Mouse (Mus musculus) Muller cell, postnatal 12 days (primary cell): ENCODE data around the gene Arhgap8.
"Not testable (repeated sequence)": the region's sequence is repeated elsewhere in the genome, so short reads cannot be mapped to it uniquely, and the experiment has no call there.

ENCODE experiments used
- DNase-seq: peaks from one replicate; pipeline ENCODE4 v3.0.0-alpha.2; 2015; ENCODE audit errors: inconsistent ontology term

Arhgap8 gene

DNA sequence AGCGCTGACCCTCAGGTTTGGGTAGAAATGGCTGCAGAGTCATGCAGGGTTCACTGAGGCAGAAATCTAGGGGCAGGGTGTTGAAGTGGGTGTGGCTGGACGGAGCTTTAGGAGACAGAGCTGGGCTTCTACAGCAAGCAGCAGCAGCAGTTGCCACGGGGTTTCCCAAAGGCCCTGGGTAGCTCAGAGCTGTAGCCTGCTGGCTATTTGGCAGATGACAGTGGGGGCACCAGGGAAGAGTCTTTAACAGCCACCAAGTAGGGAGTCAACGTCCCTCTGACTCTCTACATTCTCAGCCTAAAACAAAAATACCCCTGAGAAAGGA is 12.5 kb downstream of the Arhgap8 start:
- no peak for DNase-seq

DNA sequence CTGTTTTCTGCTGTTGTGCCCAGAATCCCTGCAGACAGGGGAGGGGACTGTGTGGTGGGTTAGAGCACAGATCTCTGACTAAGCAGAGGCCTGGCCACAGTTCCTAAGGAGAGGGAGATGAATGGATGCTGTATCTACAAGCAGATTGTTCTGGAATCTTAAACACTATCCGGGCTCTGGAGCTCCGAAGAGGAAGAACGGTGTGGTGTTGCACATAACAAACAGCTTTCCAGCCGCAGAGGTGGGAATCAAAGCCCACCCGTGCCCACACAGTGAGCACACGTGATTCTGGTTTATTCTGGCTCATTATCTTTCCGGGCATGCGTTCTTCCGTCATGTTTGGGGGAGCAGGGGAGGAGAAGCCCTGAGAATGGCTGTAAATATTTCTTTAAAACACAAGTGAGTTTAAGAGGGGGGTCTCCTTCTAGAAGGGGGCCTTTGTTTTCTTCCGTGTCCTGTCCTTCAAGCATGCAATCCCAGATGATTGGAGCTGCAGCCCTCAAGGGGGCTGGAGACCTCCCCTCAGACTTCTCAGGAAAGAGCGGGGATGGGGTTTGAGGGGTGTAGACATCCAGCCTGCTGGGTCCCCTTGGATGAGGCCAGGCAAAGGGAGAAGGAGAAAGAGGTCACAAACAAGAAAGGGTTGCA is 16.6 kb downstream of the Arhgap8 start:
- no peak for DNase-seq

DNA sequence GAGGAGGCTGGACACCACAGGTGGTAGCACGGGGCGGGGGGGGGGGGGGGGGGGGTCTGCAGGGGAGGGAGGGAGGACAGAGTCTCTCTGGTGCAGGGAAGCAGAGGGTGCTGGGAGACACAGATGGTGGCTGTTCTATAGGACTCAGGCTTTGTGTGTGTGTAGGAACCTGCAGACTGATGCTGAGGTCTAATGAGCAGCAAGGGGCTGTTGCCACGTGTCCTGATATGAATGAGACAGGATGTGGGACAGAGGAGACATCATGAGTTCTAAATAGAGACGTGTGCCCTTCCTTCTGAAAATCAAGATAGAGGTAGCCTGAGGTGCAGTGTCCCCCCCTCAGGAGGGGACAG is 17.1 kb downstream of the Arhgap8 start:
- no peak for DNase-seq

DNA sequence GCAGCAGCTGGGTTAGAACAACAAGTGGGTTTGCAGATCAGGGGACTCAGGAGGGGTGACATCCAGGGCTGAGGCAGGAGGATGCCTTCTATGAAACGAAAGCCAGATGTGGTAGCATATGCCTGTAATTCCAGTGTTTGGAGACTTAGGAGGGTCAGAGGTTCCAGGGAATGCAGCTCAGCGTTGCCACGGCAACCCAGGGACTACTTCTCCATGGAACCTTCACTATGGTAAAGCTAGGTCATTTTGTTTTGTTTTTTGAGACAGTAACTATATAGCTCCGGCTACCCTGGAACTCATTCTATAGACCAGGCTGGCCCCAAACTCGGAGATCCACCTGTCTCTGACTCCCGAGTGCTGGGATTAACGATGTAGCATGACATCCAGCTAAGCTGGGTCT is 18.4 kb downstream of the Arhgap8 start:
- DNase-seq, result no peak

DNA sequence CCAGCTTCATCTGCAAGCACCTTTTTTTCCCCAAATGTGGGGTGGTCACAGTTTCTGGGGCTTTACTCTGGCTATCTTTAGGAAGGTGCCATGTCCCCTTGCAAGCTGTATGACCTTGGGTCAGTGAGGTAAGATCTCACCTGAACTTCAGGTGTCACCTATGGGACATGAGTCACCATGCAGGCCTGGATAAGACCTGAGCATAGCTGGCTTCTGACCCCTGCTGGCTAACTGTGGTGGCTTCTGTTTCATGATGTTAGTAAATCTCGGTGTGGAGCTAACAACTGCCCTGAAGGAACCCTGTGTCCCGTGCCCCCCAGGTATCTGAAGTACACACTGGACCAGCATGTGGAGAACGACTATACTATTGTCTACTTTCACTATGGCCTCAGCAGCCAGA is 21.7 kb downstream of the Arhgap8 start:
- DNase-seq, result no peak

DNA sequence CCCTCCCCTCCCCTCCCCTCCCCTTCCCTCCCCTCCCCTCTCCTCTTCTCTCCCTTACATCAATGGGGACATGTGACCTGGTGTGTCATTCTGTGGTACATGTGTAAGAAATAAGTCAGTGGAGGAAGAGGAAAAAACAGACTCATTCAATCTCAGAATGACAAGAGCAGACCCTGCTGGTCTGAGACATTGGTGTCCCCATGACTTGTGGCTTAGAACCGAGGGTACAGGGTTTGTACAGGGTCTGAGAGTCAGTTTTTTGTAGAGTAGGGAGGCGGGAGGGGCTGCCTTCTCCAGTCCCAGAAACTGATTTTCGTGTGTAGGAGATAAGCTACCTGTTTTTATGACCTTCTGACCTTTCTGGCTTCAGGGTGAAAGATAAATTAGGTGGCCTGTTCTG is 23.5 kb downstream of the Arhgap8 start:
- no peak for DNase-seq

DNA sequence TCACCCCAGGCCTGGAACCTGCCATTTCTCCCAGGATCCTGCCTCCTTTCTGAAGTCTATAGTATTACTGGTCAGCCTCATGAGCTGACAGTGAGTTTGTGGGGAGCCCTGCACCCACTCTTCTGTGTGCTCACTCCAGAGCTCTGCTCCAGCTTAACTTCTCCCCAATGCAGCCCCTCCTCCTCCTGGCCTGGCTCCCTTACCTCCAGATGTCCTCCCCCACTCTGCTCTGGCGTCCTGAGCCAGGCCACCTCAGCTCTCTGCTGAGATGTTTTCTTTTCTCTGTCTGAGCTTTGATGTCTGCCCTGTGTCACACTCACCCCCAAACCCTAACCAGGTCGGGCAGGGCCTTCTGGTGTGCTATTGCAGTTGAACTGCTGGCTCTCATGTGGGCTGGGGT is 24.5 kb downstream of the Arhgap8 start:
- DNase-seq, result no peak

DNA sequence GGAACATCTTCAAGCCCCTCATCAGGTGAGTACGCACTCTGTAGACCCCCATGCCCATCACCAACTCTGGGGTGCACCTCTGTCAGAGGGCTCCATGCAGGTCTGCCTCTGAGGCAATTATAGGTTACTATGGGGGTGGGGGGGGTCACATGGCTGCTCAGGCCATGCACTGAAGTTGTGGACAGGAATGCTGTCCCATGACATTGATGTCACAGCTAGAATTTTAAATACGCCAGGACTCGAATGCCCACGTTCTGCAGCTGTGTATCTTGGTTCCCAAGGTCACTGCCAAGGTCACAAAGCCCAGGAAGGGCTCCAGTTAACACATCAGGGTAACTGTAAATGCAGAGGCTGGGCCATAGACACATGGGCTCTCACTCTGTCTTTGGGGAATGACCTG is 26.0 kb downstream of the Arhgap8 start:
- DNase-seq, result no peak

DNA sequence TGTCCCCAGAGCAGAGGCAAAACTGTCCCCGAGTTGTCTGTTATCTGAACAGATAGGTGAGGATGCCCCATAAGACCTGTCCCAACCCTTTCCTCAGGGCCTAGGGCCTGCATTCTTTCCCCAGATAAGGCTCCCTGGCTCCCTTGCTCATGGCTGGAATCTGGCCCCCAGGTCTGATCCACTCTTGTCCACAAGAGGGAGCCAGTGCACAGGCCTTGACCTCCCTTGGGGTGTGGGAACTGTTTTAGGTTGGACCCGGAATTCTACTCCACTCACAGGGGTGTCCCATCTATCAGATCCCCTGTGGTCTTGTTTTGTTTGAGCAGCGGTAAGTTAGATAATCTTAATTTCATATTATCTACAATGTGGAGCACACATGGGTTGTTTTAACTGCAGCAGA is 35.1 kb downstream of the Arhgap8 start:
- DNase-seq, result peak; percentile 67

DNA sequence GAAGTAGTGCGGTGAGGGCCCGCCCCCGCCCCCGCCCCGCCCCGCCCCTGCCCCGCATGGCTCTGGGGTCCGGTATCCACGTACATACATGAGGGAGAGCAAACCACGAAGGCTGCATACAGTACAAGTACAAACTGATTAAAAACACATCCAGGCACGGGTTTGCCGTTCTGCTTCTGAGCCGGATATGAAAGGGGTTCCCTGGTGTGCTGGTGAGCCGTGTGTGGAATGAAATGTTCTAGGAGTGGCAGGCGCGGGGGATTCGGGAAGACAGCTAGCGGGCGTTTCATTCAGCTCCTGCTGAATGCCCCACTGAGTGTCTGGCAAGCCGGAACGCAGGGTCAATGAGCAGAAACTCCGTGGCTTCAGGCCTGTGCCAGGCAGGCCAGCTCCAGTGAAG is 36.6 kb downstream of the Arhgap8 start:
- DNase-seq, result peak; percentile 48

DNA sequence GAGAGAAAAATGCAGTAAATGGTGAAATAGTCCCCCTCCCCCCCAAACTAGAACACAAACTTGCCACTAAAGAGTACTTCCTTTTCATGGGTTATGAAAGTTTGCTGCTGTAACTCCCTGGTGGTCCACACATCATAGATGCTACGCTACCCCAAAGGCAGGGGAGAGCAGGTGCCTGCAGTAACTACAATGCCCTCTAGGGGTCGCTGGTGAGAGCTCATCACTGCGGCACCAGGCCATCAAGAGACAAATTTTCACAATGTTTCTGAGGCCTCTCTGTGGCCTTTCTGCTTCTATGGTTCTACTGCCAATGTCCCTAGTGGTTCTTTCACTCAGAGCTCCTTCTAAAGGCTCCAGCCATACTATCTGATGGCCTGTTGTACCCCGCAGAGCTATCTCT is 38.6 kb downstream of the Arhgap8 start:
- no peak for DNase-seq

DNA sequence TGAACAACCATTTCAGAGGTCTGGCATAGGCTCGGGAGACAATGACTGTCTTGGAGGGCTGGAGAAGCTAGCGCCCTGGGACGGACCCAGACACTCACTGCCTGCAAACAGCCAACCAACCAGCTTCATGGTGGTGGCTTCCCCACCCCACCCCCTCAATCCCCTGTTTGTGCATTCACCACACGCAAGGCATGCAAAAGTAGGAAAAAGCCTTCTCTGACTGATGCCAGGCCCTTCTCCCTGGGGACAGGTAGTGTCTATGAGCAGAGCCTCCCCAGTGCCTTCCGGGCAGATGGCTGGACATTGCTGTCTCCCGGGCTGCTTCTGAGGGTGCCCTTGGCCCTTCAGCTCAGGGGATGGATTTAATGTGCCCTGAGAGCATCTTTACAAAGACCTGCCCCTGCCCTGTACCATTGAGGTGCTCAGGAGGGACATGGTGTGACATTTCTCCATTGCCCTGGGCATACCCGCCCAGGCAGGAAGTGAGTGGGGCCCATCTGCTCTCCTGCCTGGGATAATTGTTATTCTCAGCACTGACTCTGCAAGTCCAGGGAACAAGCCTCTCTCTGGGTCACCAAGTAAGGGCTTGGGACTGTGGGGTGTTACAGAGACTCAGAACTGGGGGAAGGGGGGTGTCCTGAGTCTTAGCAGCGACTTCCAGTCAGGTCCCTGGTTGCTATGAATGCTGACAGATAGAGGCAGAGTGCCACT is 43.0 kb downstream of the Arhgap8 start:
- no peak for DNase-seq

DNA sequence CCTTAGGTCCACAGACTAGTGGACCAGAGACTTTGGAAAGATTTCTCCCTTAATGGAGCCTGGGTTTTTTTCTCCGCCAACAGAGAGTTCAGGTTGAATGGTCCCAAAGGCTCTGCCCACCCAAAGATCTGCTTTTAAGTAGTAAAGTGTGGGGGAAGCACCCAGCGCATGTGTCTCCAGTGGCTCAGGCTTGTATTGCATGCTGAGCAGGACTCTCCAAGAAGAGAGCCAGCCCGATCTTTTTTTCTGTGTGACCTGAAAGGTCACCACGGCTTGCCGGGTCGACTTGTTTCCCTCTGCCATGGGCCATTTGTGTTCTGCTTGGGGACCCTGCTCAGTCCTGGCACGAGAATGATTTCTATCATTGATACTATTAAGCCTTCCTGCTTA is 43.6 kb downstream of the Arhgap8 start:
- no peak for DNase-seq

DNA sequence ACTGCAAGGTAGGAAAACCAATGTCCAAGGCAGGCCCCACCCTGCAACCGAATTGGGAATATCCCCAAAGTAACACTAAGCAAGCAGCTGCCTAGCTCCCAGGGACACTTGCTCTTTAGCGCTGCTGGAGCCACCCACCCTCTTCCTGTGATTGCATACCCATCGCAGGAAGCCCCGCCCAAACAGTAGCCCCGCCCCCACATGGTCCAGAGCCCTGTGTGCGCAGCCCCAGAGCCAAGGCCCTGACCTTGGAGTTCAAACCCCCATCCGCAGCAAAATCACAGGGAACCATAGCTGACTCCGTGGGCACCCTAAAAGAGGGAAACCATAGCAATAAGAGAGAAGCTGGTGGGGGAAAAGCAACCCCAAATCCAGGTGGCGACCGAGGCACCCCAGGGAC is 46.8 kb downstream of the Arhgap8 start:
- no peak for DNase-seq

DNA sequence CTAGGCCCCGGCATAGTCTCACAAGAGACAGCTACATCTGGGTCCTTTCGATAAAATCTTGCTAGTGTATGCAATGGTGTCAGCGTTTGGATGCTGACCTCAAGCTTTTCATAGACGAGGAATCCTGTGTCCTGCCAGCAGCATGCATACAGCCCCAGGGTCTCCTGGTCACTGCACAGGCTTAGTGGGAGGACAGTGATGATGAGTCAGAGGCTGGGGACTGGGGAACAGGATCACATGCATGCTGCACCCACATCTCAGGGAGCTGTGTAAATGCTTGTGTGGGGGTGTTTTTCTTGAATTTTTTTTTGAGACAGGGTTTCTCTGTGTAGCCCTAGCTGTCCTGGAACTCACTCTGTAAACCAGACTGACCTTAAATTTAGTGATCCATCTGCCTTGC is 48.7 kb downstream of the Arhgap8 start:
- not testable (repeated sequence) for DNase-seq

DNA sequence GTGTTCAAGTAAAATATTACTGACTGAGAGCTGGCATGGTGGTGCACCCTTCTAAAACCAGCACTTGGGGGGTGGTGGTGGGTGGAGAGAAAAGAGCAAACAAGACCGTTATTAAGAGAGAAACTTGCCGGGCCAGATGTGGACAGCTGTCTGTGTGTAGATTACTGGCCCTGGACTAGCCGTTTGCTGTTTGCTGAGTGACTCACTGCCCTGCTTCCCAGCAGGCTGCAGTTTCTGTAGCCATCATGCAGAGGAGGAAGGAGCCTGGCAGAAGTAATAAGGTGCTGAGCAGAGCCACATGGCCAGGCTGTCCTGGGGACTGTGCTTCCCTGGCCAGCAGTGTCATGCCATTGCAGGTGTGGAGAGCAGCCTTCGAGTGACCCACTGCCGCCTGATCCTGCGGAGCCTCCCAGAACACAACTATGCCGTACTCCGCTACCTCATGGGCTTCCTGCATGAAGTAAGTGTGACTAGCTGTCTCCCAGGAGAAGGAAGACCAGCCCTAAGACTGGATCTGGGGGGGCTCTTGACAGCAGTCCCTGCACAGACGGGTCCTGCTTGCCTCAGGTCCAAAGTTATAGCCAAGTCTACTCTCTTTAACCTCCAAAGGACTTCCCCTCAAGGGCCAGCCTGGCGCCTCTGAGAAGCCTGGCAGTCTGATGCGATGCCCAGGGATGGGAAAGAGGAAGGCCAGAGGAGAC is 49.9 kb downstream of the Arhgap8 start:
- DNase-seq, result no peak

DNA sequence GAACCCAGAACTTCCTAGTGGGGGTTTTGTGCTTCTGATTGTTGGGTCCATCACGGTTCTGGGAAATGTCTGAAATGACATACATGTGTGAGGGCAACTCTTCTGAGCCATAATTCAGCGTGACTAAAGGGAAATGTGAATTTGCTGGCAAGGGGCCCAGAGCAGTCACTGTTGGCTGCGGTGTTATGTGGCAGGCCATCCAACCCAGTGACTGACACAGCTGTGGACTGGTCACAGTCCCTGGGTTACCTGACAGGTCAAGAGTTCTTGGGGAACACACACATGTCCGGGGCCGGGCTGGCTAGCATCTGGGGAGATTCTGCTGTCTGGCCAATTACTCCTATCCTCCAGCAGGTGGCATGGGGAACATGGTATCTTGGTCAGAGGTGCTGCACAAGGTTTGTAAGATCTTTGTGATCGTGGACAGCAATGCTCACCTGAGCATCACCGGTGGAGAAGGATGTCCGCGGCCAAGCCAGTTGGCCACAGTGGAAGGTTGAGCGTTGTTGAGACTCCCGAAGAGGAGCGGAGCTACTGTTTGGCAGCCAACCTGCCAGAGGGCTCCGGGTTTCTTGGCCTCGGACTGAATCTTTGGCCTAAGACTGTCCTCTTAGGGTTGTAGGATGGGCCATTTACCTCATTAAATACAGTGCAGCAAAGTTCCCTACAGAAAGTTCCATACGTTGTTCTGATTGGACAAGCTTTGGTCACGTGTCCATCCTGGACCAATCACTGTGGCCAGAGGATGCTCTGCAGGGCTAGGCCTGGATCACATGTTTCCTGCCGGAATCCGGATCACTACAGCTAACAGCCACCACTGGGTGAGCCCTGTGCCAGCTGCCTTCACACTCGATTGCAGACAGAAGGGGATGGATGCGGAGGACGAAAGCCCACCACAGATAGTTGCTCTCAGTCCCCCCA is 52.6 kb downstream of the Arhgap8 start:
- DNase-seq, result no peak

DNA sequence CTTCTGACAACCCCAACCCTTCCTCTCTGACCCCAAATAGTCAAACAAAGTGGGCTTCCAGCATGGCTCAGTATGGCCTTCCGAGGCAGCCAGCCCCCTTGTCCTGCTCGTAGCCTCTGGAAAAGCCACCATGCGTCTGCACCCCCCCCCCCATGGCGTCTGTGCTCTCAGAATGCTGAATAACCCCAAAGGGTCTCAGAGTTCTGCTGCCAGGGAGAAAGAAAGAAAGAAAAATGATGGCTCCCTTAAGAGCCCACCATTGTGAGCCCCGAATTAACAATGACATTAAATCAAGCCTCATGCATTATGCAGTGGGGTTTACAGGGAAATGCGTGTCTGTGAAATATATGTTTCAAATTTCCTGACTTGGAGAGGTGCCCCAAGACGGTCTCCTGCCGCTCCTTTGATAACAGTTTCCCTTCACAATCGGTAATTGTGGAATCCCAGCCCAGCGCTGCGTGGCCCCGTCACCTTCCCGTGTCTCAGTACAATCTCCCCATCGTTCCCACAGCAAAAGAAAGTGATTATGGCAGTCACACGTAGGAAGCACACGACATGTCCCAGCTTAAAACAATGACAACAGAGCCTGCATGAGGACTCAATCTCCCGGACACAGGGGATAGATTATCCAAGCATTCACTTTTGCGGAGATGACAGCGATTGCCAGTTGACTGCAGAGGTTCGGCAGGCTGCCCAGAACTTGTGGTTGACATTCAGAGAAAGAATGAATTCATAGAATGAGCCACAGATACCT is 55.7 kb downstream of the Arhgap8 start:
- DNase-seq, result peak; percentile 51

DNA sequence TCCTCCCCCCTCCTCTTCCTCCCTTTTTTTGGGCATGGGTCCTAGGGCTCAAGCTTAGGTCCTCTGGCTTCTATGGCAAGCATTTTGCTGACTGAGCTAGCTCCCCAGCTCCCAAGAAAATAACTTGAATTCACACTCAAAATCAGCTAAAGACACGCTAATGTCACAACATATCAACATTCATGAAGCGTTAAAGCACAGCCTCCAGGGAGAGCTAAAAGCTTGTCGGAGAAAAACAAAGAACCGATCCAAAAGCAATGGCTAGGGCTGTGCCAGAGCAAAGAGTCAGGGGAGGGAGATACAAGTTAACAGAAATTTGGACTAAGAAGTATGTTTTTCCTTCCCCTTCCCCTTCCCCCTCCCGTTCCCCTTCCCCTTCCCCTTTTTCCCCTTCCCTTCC is 58.7 kb downstream of the Arhgap8 start:
- no peak for DNase-seq

DNA sequence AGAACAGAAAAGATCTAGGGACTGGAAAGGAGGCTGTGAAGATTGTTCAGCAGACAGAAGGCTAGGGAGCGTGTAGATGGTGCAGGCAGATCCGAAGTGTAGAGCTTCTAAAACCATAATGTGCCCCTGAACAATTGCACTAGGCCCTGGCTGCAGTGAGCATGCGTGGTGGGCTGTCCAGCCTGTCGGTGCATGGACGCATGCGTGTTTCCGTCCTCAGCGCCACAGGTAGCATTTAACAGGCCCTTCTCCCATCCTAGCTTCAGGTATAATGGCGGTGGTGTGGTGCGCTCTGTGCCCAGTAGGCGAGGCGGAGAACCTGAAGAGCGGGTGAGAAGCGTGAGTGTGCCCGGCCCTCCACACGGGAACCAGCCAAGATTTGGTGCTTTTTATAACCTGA is 65.0 kb downstream of the Arhgap8 start:
- no peak for DNase-seq

DNA sequence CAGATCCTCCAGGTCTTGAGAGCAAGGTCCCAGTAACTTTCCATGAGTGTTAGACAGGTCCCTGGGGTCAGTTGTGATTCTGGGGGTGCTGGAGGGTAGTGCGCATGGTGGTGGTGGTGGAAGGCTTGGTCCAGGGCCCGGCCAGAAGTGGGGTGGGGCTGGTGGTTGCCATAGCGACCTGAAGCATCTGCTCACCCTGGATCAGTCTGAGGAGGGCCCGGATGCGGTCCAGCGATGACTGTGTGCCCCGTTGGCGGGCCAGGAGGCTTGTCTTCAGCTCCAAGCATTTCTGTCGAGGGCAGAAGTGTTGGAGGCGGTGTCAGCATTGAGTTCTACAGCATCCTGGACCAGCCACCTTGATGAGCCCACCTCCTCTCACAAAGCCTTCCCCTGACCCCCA is 67.3 kb downstream of the Arhgap8 start:
- DNase-seq, result no peak

DNA sequence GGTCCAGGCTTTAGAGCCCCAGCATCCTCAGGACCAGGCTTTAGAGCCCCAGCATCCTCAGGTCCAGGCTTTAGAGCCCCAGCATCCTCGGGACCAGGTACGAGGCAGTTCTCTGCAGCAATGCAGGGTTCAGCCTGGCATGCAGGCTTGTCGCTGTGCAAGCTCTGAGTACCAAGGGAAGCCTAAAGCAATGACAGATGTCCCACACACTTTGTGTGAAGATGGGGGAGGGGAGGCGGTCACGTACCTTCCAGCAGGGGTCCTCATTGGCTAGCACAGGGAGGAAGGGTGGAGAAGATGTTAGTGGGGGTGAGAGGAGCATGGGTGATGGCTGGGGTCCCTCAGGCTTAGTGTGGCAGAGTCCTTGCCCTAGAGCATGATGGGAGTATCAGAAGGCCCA is 73.8 kb downstream of the Arhgap8 start:
- no peak for DNase-seq
